Mouse (Mus musculus): ENCODE measurements around the gene Ndrg3. TPM values are rescaled to one million over a fixed set of nuclear protein-coding genes. Genes with fewer than 3 reads are reported as not detected.

Gene Ndrg3
- total and polyA plus RNA-seq, 2 experiments from 2014 or later, result 160 to 178 TPM

- H3K4me1 ChIP-seq (ENCODE audit: insufficient read depth, low read length), result no peaks in the 10 kb centered on the region
- 84% methylated on average over 3 of the region's 3 CpGs for WGBS
- H3K36me3 ChIP-seq (ENCODE audit: insufficient read depth, low read length), result peaks cover 8% of the 10 kb centered on the region
- no peak overlapping the region for H3K4me2 ChIP-seq (ENCODE audit: low read depth, low read length, poor library complexity, severe bottlenecking)
- H3K9ac ChIP-seq (replicated peaks; ENCODE audit: low read length, poor library complexity, severe bottlenecking), result no peak overlapping the region
- no peak for TF ChIP-seq CTCF (IDR thresholded peaks at IDR 0.05)
- no peaks in the 10 kb centered on the region for H3K9me3 ChIP-seq (ENCODE audit: low read length)
- H3K27me3 ChIP-seq (ENCODE audit: insufficient read depth, low read length), result no peaks in the 10 kb centered on the region
- DNase-seq (ENCODE audit: low spot score) (no peak), ATAC-seq (ENCODE audit: low FRiP score) (no peak)
- H3K4me3 ChIP-seq (ENCODE audit: low read depth, low read length), result no peak overlapping the region
- no peak overlapping the region for H3K27ac ChIP-seq (ENCODE audit: low read depth, low read length)
These were observed 112.3 kb downstream of the Ndrg3 start for GRCm38 (mm10) chr2:156879541-156879940.

GRCm38 (mm10) chr2:156877726-156878125 lies 114.1 kb downstream of the Ndrg3 start:
- Histone ChIP-seq H3K27me3 (ENCODE audit: insufficient read depth, low read length) (no peaks in the 10 kb centered on the region), H3K27ac (ENCODE audit: low read depth, low read length) (no peak overlapping the region), H3K9ac (replicated peaks; ENCODE audit: low read length, poor library complexity, severe bottlenecking) (no peak overlapping the region), H3K36me3 (ENCODE audit: insufficient read depth, low read length) (peaks cover 20% of the 10 kb centered on the region), H3K4me3 (ENCODE audit: low read depth, low read length) (no peak overlapping the region), H3K4me1 (ENCODE audit: insufficient read depth, low read length) (no peaks in the 10 kb centered on the region), H3K9me3 (ENCODE audit: low read length) (no peaks in the 10 kb centered on the region), H3K4me2 (ENCODE audit: low read depth, low read length, poor library complexity, severe bottlenecking) (no peak overlapping the region)
- ATAC-seq (ENCODE audit: low FRiP score) (no peak), DNase-seq (ENCODE audit: low spot score) (no peak)
- WGBS, result 63% methylated on average over 9 of the region's 9 CpGs
- no peak for TF ChIP-seq CTCF (IDR thresholded peaks at IDR 0.05)

Other genes with a start within 250 kb of the Ndrg3 start
- gene Myl9, start 216.6 kb downstream of the Ndrg3 start, total RNA-seq (2014; rRNA removed), result 27.4 and 30.7 TPM in 2 replicates
- 33.8 and 38.4 TPM in 2 replicates for gene Myl9, start 216.6 kb downstream of the Ndrg3 start, polyA plus RNA-seq (2015; fragmentation: Nextera tagmentation; extraction: Ambion mirVana)
- 8.6 and 10.8 TPM in 2 replicates for gene Tgif2, start 152.0 kb downstream of the Ndrg3 start, total RNA-seq (2014; rRNA removed)
- gene Tgif2, start 152.0 kb downstream of the Ndrg3 start, polyA plus RNA-seq (2015; fragmentation: Nextera tagmentation; extraction: Ambion mirVana), result 6.9 and 8.2 TPM in 2 replicates
- gene 4930518I15Rik, start 134.1 kb downstream of the Ndrg3 start, total RNA-seq (2014; rRNA removed), result 0.94 and 0.99 TPM in 2 replicates
- gene 4930518I15Rik, start 134.1 kb downstream of the Ndrg3 start, polyA plus RNA-seq (2015; fragmentation: Nextera tagmentation; extraction: Ambion mirVana), result 2.8 and 2.9 TPM in 2 replicates
- gene Rab5if, start 128.9 kb downstream of the Ndrg3 start, total RNA-seq (2014; rRNA removed), result 115 and 137 TPM in 2 replicates
- 149 and 155 TPM in 2 replicates for gene Rab5if, start 128.9 kb downstream of the Ndrg3 start, polyA plus RNA-seq (2015; fragmentation: Nextera tagmentation; extraction: Ambion mirVana)
- not detected in 2 replicates for gene Sla2, start 104.9 kb downstream of the Ndrg3 start, total RNA-seq (2014; rRNA removed)
- gene Sla2, start 104.9 kb downstream of the Ndrg3 start, polyA plus RNA-seq (2015; fragmentation: Nextera tagmentation; extraction: Ambion mirVana), result 0.07 TPM in 1 of 2 replicates, not detected in the other
- 5.3 and 8.8 TPM in 2 replicates for gene Dsn1, start 15.1 kb upstream of the Ndrg3 start, total RNA-seq (2014; rRNA removed)
- 7.2 and 7.8 TPM in 2 replicates for gene Dsn1, start 15.1 kb upstream of the Ndrg3 start, polyA plus RNA-seq (2015; fragmentation: Nextera tagmentation; extraction: Ambion mirVana)
- gene Soga1, start 87.2 kb upstream of the Ndrg3 start, total RNA-seq (2014; rRNA removed), result 122 and 132 TPM in 2 replicates
- 2.8 and 3.9 TPM in 2 replicates for gene Soga1, start 87.2 kb upstream of the Ndrg3 start, polyA plus RNA-seq (2015; fragmentation: Nextera tagmentation; extraction: Ambion mirVana)
- not detected in 2 replicates for gene Tldc2, start 95.0 kb upstream of the Ndrg3 start, total RNA-seq (2014; rRNA removed)
- not detected in 2 replicates for gene Tldc2, start 95.0 kb upstream of the Ndrg3 start, polyA plus RNA-seq (2015; fragmentation: Nextera tagmentation; extraction: Ambion mirVana)
- gene Samhd1, start 143.2 kb upstream of the Ndrg3 start, total RNA-seq (2014; rRNA removed), result 13.0 and 14.1 TPM in 2 replicates
- 8.7 and 9.9 TPM in 2 replicates for gene Samhd1, start 143.2 kb upstream of the Ndrg3 start, polyA plus RNA-seq (2015; fragmentation: Nextera tagmentation; extraction: Ambion mirVana)
- gene Rbl1, start 212.5 kb upstream of the Ndrg3 start, total RNA-seq (2014; rRNA removed), result 6.7 and 8.0 TPM in 2 replicates
- 3.1 and 3.8 TPM in 2 replicates for gene Rbl1, start 212.5 kb upstream of the Ndrg3 start, polyA plus RNA-seq (2015; fragmentation: Nextera tagmentation; extraction: Ambion mirVana)

All from midbrain, postnatal 0 days (tissue).